Mouse (Mus musculus) lung, postnatal 0 days (tissue): Measurements from ENCODE around the gene Msi1.

ENCODE experiments used
- CTCF ChIP-seq: IDR thresholded peaks from 2 replicates; pipeline ENCODE4 v1.5.1; 2016; ENCODE audit warnings: antibody characterized with exemption, mild to moderate bottlenecking
- EP300 ChIP-seq: IDR thresholded peaks from 2 replicates; pipeline ENCODE4 v1.6.1; 2016; ENCODE audit warnings: antibody characterized with exemption, mild to moderate bottlenecking, control low read depth

GRCm38 (mm10) chr5:115402063-115402462 is 27.3 kb upstream of the Msi1 start:
- no peak for TF ChIP-seq CTCF
- no peak for TF ChIP-seq EP300
